Mouse (Mus musculus): ENCODE data around the gene Chad.

- TF ChIP-seq CTCF (IDR thresholded peaks at IDR 0.05; ENCODE audit: extremely low read depth, insufficient read depth, insufficient read length, insufficient replicate concordance) (no peak), POLR2A (IDR thresholded peaks at IDR 0.05; ENCODE audit: low read depth, low read length) (no peak)
Measured at GRCm38 (mm10) chr11:94544422-94544821, 20.4 kb upstream of the Chad start.

Measured in spleen, adult 2 months (tissue).